Mouse (Mus musculus) common myeloid progenitor, adult 5-6 weeks (primary cell): Measurements from ENCODE around the gene Prph2. TPM values are rescaled to one million over a fixed set of nuclear protein-coding genes. Genes with fewer than 3 reads are reported as not detected.
A peak's percentile ranks its signal among the peaks of the same experiment; 100 is the strongest.

Experiments used
- ATAC-seq: replicated peaks from 2 replicates; pipeline ENCODE4 v1.8.0; 2016; ENCODE audit warnings: low read depth, mild to moderate bottlenecking, moderate TSS enrichment, inconsistent platforms; ENCODE audit not compliant: poor library complexity, severe bottlenecking
- total RNA-seq: library from RNA; stranded (forward); fragments of 200-1000, 187-1606 nt; gene quantifications from 2 replicates; pipeline ENCODE4 v1.2.3, GENCODE M21; 2017

The Prph2 gene
- total RNA-seq, 1 experiment from 2014 or later, result not detected

DNA sequence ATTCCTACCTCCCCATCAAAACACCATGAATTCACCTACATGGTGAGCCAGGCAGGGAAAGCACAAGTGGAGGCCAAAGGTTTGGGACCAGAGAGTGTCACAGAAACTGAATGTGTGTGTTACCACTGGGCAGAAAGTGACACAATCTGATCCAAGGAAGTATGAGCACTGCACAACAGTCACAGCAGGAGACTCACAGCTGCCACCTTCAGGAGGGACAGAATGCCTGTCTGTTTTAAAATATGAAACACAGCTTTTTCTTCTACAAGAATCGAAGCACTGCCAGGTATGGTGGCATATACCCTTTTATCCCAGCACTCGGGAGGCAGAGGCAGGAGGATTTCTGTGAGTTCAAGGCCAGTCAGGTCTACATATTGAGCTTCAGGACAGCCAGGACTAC lies 47.8 kb downstream of the Prph2 start:
- ATAC-seq, result no peak

- no peak for ATAC-seq
Measured at GRCm38 (mm10) chr17:46960216-46960615, 50.0 kb downstream of the Prph2 start.

DNA sequence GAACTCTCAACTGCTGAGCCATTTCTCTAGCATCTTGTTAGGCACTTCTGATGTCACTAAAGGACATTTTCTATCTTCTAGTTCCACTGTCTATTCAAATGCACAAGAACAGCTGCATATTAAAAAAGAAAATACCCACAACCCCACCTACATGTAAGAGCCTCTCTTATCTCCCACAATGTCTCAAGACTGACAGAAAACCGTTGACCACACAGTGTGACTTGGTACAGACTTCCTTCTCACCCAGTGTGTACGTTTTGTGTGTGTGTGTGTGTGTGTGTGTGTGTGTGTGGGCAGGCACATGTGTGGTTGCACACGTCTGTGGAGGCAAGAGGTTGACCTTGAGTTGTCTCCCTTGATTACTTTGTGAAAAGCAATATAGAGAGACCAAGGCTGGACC lies 51.9 kb downstream of the Prph2 start:
- peak; percentile 73 for ATAC-seq

GRCm38 (mm10) chr17:46963186-46963585 lies 52.9 kb downstream of the Prph2 start:
- no peak for ATAC-seq

- ATAC-seq, result no peak
Measured at GRCm38 (mm10) chr17:46966892-46967291, 56.6 kb downstream of the Prph2 start.

DNA sequence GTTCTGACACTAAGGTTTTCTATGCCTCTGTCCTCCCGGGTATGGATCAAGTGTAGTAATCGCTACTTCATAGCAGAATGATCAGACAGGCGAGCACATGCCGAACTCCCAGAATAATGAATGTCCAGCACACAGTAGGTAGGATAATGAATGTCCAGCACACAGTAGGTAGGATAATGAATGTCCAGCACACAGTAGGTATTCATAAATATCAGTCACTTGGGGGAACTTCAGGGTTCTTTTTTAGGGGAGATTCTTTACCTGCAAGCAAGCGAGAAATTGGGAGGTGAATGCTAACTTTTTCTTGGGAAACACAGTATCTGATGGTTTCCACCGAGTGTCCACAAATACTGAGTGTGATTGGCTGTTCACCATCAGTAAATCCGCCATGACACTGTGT lies 62.3 kb downstream of the Prph2 start:
- no peak for ATAC-seq

Other genes with a start within 250 kb of the Prph2 start
- gene Rrp36, start 236.1 kb upstream of the Prph2 start, total RNA-seq, result 46.2 and 51.9 TPM in 2 replicates
- gene Mea1, start 231.7 kb upstream of the Prph2 start, total RNA-seq, result 63.6 and 86.9 TPM in 2 replicates
- gene Klhdc3, start 229.5 kb upstream of the Prph2 start, total RNA-seq, result 29.1 and 37.0 TPM in 2 replicates
- 41.7 and 45.4 TPM in 2 replicates for gene Ppp2r5d, start 205.3 kb upstream of the Prph2 start, total RNA-seq
- gene Pex6, start 199.0 kb upstream of the Prph2 start, total RNA-seq, result 10.3 and 17.7 TPM in 2 replicates
- not detected in 2 replicates for gene Gnmt, start 181.3 kb upstream of the Prph2 start, total RNA-seq
- gene Cnpy3, start 158.2 kb upstream of the Prph2 start, total RNA-seq, result 76.0 and 76.7 TPM in 2 replicates
- not detected in 2 replicates for gene Ptcra, start 146.7 kb upstream of the Prph2 start, total RNA-seq
- 15.3 and 16.2 TPM in 2 replicates for gene 2310039H08Rik, start 137.8 kb upstream of the Prph2 start, total RNA-seq
- 129 and 146 TPM in 2 replicates for gene Rpl7l1, start 127.8 kb upstream of the Prph2 start, total RNA-seq
- gene Bicral, start 52.0 kb upstream of the Prph2 start, total RNA-seq, result 43.2 and 55.4 TPM in 2 replicates
- 12.3 and 16.9 TPM in 2 replicates for gene Tbcc, start 19.8 kb upstream of the Prph2 start, total RNA-seq
- 35.8 and 39.9 TPM in 2 replicates for gene Ubr2, start 100.1 kb downstream of the Prph2 start, total RNA-seq